Mouse (Mus musculus) stomach, postnatal 0 days (tissue): ENCODE measurements around the gene 4930556J24Rik.

Experiments used
- CTCF ChIP-seq: IDR thresholded peaks from 2 replicates; pipeline ENCODE4 v1.5.1; 2016; ENCODE audit warnings: antibody characterized with exemption, low read depth, mild to moderate bottlenecking, moderate library complexity
- EP300 ChIP-seq: optimal IDR thresholded peaks from 2 replicates; pipeline ENCODE3; 2016; ENCODE audit warnings: antibody characterized with exemption

DNA sequence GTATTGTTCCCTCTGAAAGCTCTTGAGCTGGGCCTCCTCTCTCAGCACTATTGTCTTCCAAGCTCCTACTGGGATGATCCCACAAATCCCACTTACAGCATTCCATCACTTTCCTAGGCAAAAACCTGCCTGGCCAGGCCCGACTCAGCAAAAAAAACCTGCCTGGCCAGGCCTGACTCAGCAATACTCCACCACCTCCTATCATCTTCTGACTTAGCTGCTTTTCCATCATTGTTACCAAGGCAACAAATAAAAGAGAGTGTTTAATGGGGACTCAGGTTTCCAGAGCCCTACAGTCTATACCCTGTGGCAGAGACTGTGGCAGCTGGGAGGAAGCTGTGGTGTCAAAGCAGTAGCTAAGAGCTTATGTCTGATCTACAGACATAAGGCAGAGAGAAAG is 36.0 kb upstream of the 4930556J24Rik start:
- TF ChIP-seq CTCF, result no peak
- no peak for TF ChIP-seq EP300
